Mouse (Mus musculus) large intestine, adult 2 months (tissue): ENCODE results near the gene Gcnt3. TPM values are rescaled to one million over a fixed set of nuclear protein-coding genes. Genes with fewer than 3 reads are reported as not detected.

Experiments
- polyA plus RNA-seq: library from polyadenylated mRNA; depleted of rRNA; stranded (reverse); fragments of >200 nt; gene quantifications from 2 replicates; pipeline ENCODE4 v1.2.3, GENCODE M21; 2012; rRNA removed

Gene Gcnt3
- polyA plus RNA-seq, 1 experiment = 17.8 TPM

Other genes starting within 250 kb of the Gcnt3 start
- 12.9 and 15.7 TPM in 2 replicates for gene Bnip2, start 48.6 kb downstream of the Gcnt3 start, polyA plus RNA-seq
- gene Gtf2a2, start 25.5 kb downstream of the Gcnt3 start, polyA plus RNA-seq = 25.8 and 29.4 TPM in 2 replicates
- 0.07 and 0.33 TPM in 2 replicates for gene Fam81a, start 104.5 kb upstream of the Gcnt3 start, polyA plus RNA-seq
- gene Myo1e, start 169.3 kb upstream of the Gcnt3 start, polyA plus RNA-seq = 13.9 and 20.3 TPM in 2 replicates